Mouse (Mus musculus): ENCODE results near the gene Rpl13a.

DNA sequence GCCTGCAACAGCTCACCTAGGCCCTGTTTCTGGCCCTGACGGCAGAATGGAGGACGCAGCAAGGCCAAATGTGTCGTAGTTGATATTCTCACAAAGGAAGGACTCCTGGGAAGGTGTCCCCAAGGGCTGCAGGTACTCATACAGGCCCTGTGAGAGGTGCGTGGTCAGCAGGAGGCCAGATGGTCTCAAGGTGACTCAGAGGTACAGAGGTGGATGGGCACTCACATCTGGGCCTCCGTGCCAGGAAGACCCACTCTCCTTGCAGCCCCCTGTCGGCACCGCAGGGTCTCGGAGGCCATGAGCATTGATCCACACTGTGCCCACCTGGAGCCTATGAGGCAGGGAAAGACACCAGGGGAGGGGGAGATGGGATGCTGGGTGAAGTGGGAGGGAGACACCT, 16.9 kb upstream of the Rpl13a start:
- no peak for TF ChIP-seq CTCF (IDR thresholded peaks at IDR 0.05; ENCODE audit: low read depth)
- no peak for TF ChIP-seq EP300 (IDR thresholded peaks at IDR 0.05; ENCODE audit: low read depth)

Data from liver, embryonic 14.5 days (tissue).